Mouse (Mus musculus): ENCODE measurements around the gene Pcnx2.
A peak's percentile ranks its signal among the peaks of the same experiment; 100 is the strongest.

The Pcnx2 gene

DNA sequence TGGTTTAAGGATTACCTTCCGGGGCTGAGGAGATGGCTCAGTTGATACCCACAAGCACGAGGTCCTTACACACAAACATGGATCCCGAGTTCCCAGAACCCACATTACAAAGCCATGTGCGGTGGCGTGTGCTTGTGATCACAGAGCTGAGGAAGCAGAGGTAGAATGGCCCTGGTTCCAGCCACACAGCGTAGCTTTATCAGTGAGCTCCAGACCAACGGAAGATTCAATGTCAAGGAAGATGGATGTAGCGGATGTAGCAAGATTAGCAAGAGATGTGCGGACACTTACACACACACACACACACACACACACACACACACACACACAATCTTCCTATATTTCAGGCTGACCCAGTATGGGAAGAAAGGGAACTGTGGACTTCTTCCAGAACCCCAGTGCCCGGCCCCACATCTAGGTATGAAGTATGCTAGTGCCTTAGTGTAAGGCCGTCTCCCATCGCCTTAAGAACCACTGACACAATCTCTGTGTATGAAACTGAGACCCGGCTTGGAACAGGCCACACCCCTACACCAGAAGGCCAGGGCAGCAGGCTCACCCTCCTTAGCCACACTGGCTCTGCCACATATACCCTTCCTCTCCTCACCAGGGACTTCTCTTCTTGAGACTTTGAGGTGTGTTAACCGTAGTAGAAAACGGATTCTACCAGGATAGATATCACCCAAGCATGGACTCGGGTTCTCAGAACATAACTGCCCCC lies 134.9 kb downstream of the Pcnx2 start:
- no peak for DNase-seq (ENCODE audit: low read depth in 1 of 2, low spot score in 2 of 2)

DNA sequence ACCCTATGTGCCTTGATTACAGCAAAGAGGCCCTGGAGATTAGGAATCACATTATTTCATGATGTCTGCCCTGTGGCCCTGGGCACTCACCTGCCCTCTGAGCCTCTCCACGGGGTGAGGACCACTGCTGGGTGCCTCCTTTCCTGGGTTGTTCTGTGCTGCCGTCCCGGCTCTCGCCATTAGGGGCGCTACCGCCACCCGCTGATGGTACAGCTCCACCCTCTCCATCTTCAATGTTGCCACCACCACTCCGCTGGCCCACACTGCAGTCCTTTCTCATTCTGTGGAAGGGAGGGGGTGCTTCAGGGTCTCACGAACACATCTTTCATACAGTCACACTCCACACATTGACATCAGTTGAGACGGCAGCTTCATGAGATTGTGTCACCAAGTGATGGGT lies 139.1 kb downstream of the Pcnx2 start:
- peak in 1 of 2 experiments; percentile 19 for DNase-seq (ENCODE audit: low read depth in 1 of 2, low spot score in 2 of 2)

DNA sequence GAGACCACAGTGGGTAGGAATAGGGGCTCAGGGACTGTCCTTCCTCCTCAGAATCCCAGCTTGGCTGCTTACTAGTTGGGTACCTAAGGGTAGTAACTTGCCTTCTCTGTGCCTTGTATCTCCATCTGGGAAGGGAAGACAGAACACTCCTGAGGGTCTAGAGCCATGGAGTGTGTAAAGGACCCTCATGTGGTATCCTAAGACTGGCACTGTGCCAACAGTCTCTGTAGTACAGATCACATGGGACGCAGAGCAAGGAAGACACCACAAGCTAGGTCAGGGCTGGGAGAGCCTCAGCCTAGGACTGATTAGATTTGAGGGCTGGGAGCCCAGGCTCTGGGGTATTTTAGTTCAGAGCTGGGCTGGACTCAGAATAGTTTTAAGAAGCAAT lies 141.0 kb downstream of the Pcnx2 start:
- no peak for DNase-seq (ENCODE audit: low read depth in 1 of 2, low spot score in 2 of 2)

DNA sequence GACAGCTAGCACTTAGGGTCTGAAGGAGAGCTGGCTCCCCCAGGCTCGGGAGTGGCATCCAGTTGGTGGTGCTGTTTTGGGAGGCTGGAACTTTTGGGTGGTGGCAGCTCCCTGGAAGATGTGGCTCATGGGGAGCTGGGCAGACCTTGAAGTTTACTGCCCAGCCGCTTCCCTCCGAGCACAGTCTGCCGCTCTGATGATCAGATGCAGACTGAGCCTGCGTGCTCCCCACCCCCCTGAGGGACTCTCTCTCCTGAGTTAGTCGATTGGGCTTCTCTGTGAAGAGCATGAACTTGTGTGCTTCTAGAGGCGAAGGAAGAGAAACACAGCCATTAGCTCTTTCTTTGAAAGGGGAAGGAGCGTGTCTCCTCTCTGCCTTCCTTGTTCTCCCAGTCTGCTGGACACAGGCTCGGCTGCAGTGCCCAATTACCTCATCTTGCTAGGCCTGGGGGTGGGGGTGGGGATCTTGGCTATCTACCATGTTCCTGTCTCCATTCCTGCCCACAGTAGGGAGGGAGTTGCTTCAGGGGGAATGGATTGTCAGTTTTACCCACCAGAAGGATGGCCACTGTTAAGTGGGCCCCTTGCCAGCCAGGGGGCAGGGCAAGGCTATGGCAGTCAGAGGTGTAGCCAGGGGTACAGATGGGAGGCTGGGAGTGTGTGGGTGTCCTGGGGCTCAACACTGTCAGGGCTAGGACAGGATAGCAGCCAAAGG lies 141.6 kb downstream of the Pcnx2 start:
- no peak for DNase-seq (ENCODE audit: low read depth in 1 of 2, low spot score in 2 of 2)

DNA sequence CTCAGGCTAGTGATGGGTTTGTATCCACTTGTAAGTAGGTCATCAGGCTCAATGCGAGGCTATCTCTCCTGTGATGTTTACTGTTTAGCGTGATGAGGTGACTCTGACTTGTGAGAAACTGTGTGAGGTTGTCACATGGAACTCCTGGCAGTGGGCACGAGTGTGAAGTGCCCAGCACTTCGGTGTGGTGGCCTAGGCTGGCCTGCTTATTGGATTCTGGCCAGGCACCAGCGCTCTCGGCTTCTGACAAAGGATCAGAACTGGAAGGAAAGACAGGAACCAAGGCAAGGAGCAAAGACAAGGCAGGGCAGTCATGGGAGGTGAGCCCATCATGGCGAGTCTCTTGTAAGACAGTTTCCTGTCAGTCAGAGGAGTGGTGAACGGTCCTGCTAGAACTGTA lies 142.2 kb downstream of the Pcnx2 start:
- DNase-seq (ENCODE audit: low read depth in 1 of 2, low spot score in 2 of 2): no peak

DNA sequence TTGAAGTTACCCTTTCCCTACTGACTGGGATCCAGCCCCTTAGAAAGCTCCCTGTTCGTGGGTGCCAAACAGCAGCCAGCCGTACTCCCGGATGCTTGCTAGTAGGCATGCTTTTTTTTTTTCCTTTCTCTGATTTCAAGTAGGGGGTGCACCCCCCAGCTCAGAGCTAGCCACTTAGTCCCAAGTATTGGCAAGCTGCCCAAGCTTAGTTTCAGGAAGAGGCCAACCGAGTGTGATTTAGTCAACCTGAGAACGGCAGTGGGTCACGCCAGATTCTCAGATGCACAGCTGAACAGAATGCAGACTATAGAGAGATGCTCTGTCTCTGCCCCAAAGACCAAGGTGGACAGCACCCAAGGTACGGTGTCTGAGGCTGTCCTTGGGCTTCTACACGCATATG lies 147.3 kb downstream of the Pcnx2 start:
- no peak for DNase-seq (ENCODE audit: low read depth in 1 of 2, low spot score in 2 of 2)

DNA sequence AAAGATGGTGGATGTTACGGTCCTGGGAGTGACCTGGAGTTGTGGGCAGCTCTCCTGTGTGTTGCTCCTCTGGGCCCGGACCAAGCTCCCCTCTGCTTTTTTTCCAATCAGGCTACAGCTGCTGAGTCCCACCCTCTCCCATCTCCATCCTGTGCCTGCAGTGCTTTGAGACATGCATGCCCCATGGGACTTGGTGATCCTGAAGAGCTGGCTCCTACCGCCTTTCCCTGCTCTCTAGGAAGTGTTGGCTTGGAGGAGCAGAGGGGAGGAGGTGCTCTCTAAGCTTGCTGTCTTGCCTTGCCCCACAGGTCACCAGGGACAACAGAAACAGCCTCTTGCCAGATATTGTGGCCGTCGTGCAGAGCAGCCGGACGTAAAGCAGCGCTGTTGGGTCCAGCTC lies 150.7 kb downstream of the Pcnx2 start:
- DNase-seq (ENCODE audit: low read depth in 1 of 2, low spot score in 2 of 2): no peak

DNA sequence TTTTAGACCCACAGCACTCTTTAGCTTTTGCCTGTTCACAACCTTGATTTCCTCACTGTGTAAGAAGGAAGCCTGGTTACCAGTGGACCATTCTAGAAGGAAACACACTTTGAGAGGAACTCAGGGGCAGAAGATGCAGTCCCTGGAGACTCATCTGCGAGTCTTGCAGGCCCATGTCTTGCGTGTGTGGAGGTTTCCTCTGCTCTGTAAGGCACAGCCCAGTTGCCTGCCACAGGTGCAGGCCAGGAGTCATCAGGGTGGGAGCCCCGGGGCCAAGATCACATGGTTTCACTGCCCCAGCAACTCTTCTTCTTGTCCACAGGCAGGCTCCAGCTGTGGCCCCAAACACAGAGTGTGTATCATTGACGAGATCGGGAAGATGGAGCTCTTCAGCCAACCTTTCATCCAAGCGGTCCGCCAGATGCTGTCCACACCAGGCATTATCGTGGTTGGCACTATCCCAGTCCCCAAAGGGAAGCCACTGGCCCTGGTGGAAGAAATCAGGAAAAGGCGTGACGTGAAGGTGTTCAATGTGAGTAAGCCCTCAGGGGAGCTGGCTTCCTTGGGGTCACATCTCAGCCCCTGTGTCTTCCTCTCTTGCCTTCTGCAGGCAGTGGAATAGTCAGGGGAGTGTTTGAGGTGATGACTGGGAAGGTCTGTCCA lies 153.1 kb downstream of the Pcnx2 start:
- DNase-seq (ENCODE audit: low read depth in 1 of 2, low spot score in 2 of 2): no peak

DNA sequence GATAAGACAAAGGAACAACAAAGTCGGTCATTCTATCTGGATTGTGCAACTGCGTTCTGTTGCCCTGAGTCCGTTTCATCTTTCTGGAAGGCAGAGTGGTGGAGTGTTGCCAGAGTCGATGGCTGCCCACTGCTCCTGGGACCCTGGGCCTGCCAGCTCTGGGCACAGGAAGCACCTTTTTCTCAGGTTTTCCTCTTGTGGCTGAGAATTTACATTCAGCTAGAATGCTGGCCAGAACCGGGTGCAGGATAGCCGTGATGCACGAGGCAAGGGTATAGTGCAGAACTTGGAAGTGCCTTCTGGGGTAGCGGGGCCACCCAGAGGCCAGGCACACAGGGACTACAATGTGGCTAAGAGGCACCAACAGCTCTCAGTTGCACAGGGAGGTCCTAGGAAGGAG lies 155.7 kb downstream of the Pcnx2 start:
- no peak for DNase-seq (ENCODE audit: low read depth in 1 of 2, low spot score in 2 of 2)

DNA sequence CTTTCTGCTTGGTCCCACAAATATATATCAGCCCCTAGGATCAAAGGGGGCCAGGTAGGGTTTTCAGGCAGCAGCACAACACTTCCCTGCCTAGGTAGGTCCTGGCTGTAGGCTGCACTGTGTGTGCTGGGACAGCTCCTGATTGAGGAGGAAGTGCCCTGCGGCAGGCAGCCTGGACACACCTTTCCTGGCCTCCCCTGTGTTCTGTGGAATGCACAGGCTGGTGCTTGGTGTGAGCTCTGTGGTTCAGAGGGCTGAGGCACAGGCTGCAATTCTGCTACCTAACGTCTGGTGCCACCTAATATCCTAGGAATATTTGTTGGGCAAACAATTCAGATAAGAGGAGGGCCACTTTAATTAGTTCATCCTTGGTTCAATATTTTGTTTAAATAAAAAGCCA lies 156.3 kb downstream of the Pcnx2 start:
- DNase-seq (ENCODE audit: low read depth in 1 of 2, low spot score in 2 of 2): no peak

DNA sequence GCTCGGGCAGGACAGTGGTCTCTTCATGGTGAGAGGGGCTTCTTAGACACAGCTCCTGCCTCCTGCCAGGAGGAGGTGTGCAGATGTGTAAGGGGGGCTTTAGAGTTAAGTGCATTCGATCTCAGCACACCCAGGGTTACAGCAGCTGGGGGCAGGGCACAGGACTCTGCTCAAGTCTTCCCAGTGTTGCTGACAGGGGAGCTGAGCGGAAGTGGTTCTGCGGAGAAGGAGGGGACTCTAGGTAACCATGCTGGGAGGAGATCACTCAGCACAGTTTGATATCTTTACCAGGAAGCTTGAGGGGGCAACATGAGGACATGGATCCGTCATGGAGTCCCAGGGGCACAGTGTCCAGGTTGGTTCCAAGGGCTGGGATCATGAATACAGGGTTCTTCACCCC lies 156.7 kb downstream of the Pcnx2 start:
- no peak for DNase-seq (ENCODE audit: low read depth in 1 of 2, low spot score in 2 of 2)

DNA sequence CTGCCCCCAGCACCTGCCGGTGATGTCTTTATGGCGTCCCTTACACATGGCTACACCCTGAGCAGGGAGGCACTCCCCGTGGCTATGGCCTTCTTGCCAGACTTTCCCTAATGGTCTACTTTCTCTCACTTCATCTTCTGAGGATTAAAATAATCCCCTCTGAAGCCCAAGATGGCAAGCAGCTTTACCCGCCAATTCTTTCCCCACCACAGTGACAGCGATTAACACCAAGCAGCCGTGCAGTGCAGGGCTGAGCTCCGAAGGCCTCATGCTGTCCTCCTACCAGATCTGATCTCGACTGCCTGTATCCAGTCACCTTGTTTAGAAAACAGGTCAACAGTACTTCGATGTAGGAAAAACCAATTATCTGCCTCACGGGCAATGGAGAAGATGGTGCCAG lies 157.5 kb downstream of the Pcnx2 start:
- DNase-seq (ENCODE audit: low read depth in 1 of 2, low spot score in 2 of 2): no peak

DNA sequence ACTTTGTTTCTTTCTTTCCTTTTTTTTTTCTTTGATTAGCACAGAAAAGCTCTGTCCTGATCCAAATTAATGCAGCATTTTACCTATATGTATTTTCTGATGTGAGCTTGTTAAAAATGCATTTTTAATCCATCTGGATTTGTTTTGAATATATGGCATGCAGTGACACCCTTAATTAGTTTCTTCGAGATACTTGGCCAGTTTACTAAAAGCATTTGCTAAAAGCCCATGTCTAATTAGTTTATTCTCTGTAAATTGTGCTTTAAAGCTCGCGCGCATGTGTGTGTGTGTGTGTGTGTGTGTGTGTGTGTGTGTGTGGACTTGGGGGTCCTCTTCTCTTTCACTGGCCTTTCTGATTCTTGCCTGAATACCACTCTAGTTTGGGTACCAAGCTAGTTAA lies 159.2 kb downstream of the Pcnx2 start:
- no peak for DNase-seq (ENCODE audit: low read depth in 1 of 2, low spot score in 2 of 2)

DNA sequence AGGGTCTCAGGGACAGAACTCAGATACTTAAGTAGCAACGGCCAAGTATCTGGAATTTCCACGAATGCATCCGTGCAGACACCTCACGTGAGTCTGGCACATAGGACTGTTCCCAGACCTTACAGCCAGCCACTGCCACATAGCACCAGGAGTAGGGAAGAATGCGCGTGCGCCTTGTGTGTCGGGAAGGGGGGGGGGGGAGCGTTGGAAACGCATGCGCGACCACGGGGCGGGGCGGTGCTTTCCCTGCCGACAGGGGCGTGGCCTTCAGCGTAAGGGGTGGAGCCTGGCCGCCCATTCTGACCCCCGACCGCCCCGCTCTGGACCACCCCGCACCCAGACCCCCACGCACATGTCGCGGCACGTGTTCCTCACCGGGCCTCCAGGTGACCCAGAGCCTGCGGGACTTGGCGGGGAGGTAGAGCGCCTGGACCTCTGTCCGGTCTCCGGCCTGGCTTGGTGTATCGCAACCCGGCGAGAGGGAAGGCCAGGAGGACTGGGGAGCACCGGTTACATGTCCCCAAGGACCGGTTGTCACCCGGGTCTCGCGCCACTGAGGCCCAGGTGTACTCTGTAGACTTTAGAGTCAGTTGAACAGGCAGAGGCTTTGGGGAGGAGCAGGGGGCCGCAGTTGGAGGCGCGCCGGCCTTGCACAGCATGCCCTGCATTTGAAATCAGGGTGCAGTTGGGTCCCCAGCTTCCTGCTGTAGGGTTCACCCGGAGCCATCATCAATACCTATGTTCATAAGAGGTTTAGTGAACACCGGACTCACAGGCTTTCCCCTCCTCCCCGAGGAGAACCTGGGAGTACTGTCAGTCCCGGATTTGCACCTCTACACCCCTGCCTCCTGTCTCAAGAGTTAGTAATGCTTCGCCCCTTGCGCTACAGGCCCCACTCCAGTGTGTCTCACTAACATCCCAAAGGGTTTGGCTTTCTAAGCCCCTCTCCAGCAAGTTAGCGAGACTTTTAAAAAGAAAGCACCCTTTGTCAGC lies 163.9 kb downstream of the Pcnx2 start:
- DNase-seq (ENCODE audit: low read depth in 1 of 2, low spot score in 2 of 2): peak; percentile 20 to 45

DNA sequence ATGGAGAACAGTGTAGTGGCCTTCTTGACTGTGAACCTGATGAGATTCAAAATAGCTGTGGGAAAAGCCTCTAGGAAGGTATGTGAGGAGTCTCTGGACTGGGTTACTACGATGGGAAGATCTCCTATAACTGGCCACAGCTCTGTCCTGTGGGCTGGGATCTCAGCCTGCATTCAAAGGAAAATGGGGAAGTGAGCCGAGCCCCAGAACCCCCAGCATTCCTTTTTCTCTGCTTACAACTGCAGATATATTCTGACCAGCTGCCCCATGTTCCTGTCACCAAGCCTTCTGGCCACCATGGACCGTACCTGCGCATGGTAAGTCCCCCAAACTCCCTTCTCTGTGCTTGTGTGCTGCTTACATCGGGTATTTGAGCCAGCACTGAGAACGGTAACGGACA lies 168.4 kb downstream of the Pcnx2 start, which contains the start of gene Ntpcr:
Ntpcr (plus strand) TSS at position 218 of the 400 bp plus-strand sequence.
- no peak for DNase-seq (ENCODE audit: low read depth in 1 of 2, low spot score in 2 of 2)

DNA sequence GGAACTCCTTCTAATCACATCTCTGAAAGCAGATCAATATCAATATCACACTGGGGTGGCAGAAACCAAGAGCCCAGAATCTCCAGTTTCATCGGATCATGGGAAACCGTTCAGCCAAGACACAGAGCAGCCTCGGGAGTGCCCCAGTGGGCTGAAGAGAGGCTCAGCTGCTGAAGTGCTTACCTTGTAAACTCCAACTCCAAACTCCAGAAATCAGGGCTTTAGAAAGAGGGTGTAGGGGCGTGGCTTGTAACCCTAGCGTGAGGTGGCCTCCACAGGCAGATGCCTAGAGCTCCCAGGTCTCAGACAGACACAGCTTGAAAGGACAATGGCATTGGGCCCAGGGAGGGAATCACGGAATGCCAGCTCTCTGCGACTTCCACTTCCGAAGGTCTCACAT lies 170.3 kb downstream of the Pcnx2 start:
- no peak for DNase-seq (ENCODE audit: low read depth in 1 of 2, low spot score in 2 of 2)

DNA sequence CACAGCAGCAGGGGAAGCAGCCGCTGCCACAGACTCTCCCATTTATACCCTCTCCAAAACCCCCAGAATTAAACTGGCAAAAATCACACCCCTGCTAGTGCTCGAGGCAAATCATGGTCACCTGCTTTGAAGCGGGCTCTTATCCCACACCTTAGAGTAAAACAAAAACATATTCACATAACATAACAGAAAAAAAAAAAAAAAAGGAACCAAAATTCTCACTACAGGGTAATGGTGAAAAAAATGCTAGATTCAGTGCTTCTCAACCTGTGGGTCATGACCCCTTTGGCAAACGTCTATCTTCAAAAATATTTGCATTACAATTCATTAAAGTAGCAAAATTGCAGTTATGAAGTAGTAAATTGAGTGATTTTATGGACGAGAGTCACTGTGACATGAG lies 171.1 kb downstream of the Pcnx2 start:
- no peak for DNase-seq (ENCODE audit: low read depth in 1 of 2, low spot score in 2 of 2)

DNA sequence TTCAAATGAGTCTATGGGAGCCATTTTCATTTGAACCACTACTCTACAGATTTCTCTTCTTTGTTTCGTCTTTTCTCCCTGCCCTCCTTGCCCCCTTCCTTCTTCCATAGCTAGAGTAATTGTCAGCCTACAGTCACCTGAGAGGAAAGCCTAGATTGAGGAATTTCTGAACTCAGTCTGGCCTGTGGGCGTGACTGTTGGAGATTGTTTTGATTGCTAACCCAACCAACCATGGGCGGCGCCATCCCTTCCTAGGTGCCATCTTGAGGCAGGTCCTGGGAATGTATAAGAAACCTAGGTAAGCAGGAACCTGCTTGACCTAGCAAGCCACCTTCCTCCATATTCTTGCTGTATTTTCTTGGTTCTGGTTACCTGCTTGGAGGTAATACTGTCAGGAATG lies 172.0 kb downstream of the Pcnx2 start:
- DNase-seq (ENCODE audit: low read depth in 1 of 2, low spot score in 2 of 2): no peak

DNA sequence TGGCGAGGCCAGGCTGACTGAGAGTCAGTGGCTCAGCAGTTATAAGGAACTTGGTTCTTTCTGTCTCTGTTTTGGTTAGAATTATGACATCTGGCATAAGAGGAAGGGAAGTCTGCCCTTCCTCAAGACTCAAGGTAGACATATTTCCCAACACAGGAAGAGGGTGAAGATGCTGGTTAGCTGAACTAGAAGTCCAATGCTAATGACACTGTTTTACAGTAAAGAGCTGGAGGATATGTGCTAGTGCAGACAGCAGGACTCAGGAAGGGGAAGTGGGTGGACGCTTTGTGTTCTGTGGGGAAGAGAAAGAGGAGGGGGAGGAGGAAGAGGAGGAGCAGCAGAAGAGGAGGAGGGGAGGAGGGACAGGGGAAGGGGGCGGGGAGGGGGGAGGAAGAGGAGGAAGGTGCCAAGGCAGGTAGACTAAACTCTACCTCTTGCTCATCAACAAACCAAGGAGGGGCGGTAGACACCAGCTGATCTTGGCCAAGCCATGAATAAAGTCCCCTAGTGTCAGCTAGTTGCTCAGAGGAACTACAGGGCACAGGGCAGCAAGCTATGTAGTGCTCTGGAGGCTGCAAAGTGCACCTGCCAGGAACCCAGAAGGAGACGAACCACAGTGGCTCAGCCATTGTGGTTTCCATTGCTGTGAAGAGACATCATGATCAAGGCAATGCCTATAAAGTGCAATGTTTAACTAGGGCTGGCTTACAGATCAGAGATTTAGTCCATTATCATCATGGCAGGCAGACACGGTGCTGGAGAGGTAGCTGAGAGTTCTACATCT lies 172.9 kb downstream of the Pcnx2 start:
- DNase-seq (ENCODE audit: low read depth in 1 of 2, low spot score in 2 of 2): peak; percentile 8 to 42

DNA sequence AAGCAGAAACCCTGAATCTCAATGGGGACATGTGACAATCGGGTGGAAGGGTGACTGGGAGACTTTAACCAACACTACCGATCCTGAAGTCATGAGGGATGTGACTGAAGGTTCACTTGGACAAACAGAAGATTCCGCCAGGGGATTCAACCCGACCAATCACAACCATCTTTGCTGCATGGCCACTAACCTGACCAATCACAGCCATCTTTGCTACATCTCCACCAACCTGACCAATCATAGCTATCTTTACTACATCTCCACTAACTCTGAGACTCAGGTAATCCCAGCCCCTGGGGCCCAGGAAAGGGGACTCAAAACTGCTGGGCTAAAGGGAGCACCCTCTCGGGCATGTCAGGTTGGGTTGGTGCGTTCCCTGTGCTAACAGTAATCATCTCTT lies 174.7 kb downstream of the Pcnx2 start:
- no peak for DNase-seq (ENCODE audit: low read depth in 1 of 2, low spot score in 2 of 2)

All from monocyte, adult 2 months (primary cell).